Mouse (Mus musculus): ENCODE measurements around the gene Ucp3.
"Not testable (repeated sequence)": the region's sequence is repeated elsewhere in the genome, so short reads cannot be mapped to it uniquely, and the experiment has no call there.

GRCm38 (mm10) chr7:100482046-100482445, 9.3 kb downstream of the Ucp3 start:
- not testable (repeated sequence) for TF ChIP-seq CTCF (IDR thresholded peaks at IDR 0.05; ENCODE audit: control insufficient read depth, insufficient read depth, insufficient replicate concordance, low read depth, low read length); POLR2A (IDR thresholded peaks at IDR 0.05; ENCODE audit: control insufficient read depth, low read depth, low read length)
